Mouse (Mus musculus): ENCODE results near the gene Dcdc2c. TPM values are rescaled to one million over a fixed set of nuclear protein-coding genes. Genes with fewer than 3 reads are reported as not detected.

Dcdc2c gene
- total RNA-seq, 2 experiments from 2014 or later: not detected

GRCm38 (mm10) chr12:28460951-28461431 lies 91.2 kb downstream of the Dcdc2c start:
- ATAC-seq (replicated peaks; ENCODE audit: low FRiP score, poor library complexity, severe bottlenecking): no peak

GRCm38 (mm10) chr12:28460523-28460922 lies 91.7 kb downstream of the Dcdc2c start:
- ATAC-seq (replicated peaks; ENCODE audit: low FRiP score, poor library complexity, severe bottlenecking): no peak

DNA sequence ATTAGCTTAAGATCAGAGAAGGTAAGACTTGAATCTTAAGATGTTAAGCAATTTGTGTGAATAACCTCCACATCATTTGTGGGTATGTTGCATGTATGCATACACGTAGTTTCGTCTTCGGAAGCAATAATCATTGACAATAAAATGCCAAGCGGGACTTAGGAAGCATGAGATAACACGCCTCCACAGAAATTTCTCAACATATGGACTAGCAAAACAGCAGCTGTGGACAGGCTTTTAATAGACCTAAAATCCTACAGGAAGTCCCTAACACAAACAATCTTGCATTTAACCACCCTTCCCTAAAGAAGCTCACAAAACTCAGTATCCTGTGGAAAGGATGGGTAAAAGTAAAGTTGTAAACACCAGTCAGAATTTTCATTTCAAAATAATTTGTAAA lies 93.4 kb downstream of the Dcdc2c start:
- no peak for ATAC-seq (replicated peaks; ENCODE audit: low FRiP score, poor library complexity, severe bottlenecking)

- ATAC-seq (replicated peaks; ENCODE audit: low FRiP score, poor library complexity, severe bottlenecking): no peak
These were observed 115.7 kb downstream of the Dcdc2c start for GRCm38 (mm10) chr12:28436536-28436935.

DNA sequence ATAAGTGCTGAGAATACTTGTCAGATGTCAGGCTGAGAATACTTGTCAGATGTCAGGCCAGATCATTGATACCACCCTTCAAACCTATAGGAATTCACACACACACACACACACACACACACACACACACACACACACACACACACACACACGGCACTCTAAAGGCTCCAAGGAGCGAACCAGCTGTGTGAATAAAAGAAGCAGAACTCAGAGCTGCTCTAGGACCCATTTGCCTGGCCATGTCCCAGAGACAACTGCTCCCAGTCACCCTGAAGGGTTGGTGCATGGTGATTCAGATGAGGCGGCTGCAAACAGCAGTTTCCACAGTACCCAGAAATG lies 119.5 kb downstream of the Dcdc2c start:
- no peak for ATAC-seq (replicated peaks; ENCODE audit: low FRiP score, poor library complexity, severe bottlenecking)

DNA sequence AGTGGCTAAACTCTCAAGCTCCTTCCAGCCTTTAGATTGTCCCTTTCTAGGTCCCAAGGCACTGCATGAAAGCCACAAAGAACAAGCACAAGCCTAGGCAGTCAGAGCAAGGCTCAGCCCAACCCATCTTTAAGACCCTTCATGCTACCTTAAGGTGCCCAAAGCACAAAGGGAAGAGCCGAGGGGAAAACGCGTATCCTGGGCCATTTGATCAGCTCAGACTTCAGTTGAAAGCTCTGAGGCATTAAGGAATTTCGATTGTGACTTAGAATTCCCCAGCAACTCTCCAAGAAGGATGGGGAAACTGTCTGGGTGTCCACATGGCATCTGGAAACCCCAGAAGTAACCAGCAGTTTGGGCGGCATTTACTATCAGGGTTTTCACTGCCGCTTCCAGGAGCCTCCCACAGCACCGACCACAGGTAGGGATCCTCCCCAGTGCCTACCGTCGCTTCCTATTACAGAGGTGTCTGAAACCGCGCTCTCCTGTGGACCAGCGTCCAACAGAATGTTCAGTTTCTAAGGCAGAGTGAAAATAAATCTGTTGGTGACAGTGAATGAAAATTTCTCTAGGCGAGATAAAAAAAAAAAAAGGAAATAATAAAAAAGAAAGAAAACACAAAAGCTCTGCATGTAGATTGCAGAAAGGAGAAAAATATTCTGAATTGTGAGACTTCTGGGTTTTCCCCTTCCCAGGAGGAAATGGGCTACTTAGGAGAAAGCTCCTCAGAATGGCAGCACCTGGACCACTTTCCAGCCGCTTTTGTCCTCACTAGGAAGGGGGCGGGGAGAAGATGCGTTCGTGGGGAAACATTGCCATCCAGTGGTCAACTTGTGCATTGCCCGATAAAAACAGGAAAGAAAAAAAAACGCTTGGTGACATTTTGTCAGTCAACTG lies 120.1 kb downstream of the Dcdc2c start:
- no peak for ATAC-seq (replicated peaks; ENCODE audit: low FRiP score, poor library complexity, severe bottlenecking)

DNA sequence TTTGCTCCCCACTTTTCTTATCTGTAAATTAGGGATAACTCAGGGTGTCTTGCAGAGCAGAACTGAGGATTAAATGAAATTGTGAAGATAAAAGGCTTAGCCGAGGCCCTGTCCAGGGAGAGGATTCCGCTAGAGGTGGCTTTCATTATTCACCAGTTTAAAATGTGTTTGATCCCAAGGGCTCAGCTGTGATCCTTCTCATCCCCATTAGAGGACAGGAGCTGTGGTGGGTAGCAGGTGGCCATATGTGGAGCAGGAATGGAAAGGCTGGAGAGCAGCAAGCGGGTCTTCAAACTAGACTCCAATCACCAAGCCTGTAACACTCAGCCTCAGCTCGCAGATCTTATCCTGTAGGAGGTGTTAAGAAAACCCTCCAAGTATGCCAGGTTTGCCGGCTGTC lies 122.3 kb downstream of the Dcdc2c start:
- no peak for ATAC-seq (replicated peaks; ENCODE audit: low FRiP score, poor library complexity, severe bottlenecking)

- ATAC-seq (replicated peaks; ENCODE audit: low FRiP score, poor library complexity, severe bottlenecking): no peak
These were observed 135.2 kb downstream of the Dcdc2c start for GRCm38 (mm10) chr12:28416957-28417356.

DNA sequence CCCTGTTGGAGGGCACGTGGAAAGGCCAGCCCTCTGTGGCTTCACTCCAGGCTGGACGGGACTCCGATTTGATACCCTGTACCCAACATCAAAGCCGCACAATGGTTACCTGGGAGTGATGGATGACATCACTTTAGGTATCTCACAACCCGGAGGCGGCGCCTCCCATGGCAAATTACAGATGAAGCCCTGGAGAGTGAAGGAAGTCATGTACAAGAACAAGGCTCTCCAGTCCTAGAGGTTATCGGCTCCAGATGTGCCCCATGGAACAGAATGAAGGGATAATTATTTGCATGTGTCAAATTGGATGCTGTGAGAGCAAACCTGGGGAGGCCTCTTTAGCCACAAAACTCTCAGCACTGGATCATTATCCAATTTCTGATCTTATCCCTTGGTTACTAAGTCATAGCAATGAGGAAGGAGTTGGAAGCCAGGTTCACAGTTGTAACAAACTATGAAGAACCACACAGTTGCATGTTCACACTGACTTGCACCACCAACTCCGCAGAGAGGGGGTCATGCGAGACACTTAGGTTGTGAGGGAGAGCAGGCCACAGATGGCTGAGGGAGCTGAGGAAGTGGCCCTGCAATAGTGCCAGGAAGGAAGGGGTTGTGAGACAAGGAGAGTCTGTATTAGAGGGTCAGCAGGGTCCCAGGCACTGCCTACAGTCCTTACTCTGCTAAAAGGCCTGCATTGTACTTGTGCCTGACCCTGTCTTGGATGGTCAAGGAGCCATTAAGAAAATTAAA lies 144.4 kb downstream of the Dcdc2c start:
- no peak for ATAC-seq (replicated peaks; ENCODE audit: low FRiP score, poor library complexity, severe bottlenecking)

- no peak for ATAC-seq (replicated peaks; ENCODE audit: low FRiP score, poor library complexity, severe bottlenecking)
These were observed 149.9 kb downstream of the Dcdc2c start for GRCm38 (mm10) chr12:28402256-28402655.

- no peak for ATAC-seq (replicated peaks; ENCODE audit: low FRiP score, poor library complexity, severe bottlenecking)
These were observed 150.8 kb downstream of the Dcdc2c start for GRCm38 (mm10) chr12:28401372-28401771.

GRCm38 (mm10) chr12:28392129-28392528 lies 160.1 kb downstream of the Dcdc2c start:
- ATAC-seq (replicated peaks; ENCODE audit: low FRiP score, poor library complexity, severe bottlenecking): no peak

Other genes with a start within 250 kb of the Dcdc2c start
- gene Allc, start 30.1 kb upstream of the Dcdc2c start, total RNA-seq (2015; ENCODE audit: low replicate concordance): not detected in 2 replicates
- not detected in 2 replicates for gene Allc, start 30.1 kb upstream of the Dcdc2c start, total RNA-seq (2017; ENCODE audit: low replicate concordance)
- 1.0 TPM in 1 of 2 replicates, not detected in the other for gene Colec11, start 71.0 kb upstream of the Dcdc2c start, total RNA-seq (2015; ENCODE audit: low replicate concordance)
- gene Colec11, start 71.0 kb upstream of the Dcdc2c start, total RNA-seq (2017; ENCODE audit: low replicate concordance): not detected in 2 replicates
- 581 and 663 TPM in 2 replicates for gene Rps7, start 83.6 kb upstream of the Dcdc2c start, total RNA-seq (2015; ENCODE audit: low replicate concordance)
- 566 and 639 TPM in 2 replicates for gene Rps7, start 83.6 kb upstream of the Dcdc2c start, total RNA-seq (2017; ENCODE audit: low replicate concordance)
- 2.1 and 10.4 TPM in 2 replicates for gene Rnaseh1, start 97.2 kb upstream of the Dcdc2c start, total RNA-seq (2015; ENCODE audit: low replicate concordance)
- gene Rnaseh1, start 97.2 kb upstream of the Dcdc2c start, total RNA-seq (2017; ENCODE audit: low replicate concordance): 7.6 and 9.3 TPM in 2 replicates
- gene Adi1, start 122.8 kb upstream of the Dcdc2c start, total RNA-seq (2015; ENCODE audit: low replicate concordance): 17.1 and 33.6 TPM in 2 replicates
- 4.9 and 5.2 TPM in 2 replicates for gene Adi1, start 122.8 kb upstream of the Dcdc2c start, total RNA-seq (2017; ENCODE audit: low replicate concordance)
- gene Trappc12, start 198.1 kb upstream of the Dcdc2c start, total RNA-seq (2015; ENCODE audit: low replicate concordance): 6.9 and 13.0 TPM in 2 replicates
- 13.1 and 13.7 TPM in 2 replicates for gene Trappc12, start 198.1 kb upstream of the Dcdc2c start, total RNA-seq (2017; ENCODE audit: low replicate concordance)
- 15.3 and 41.1 TPM in 2 replicates for gene Eipr1, start 199.4 kb upstream of the Dcdc2c start, total RNA-seq (2015; ENCODE audit: low replicate concordance)
- gene Eipr1, start 199.4 kb upstream of the Dcdc2c start, total RNA-seq (2017; ENCODE audit: low replicate concordance): 20.8 and 21.6 TPM in 2 replicates

All from erythroblast, adult 5-6 weeks (primary cell).